Mouse (Mus musculus) urinary bladder, adult 18-20 months (tissue): Measurements from ENCODE around the gene Txn2.
"Not testable (repeated sequence)": the region's sequence is repeated elsewhere in the genome, so short reads cannot be mapped to it uniquely, and the experiment has no call there.

Experiments used
- DNase-seq, 2 experiments: peaks; one replicate each; pipeline ENCODE4 v3.0.0; 2022; ENCODE audit warnings: low spot score in 2 of 2, mixed read lengths in 2 of 2

Gene Txn2

GRCm38 (mm10) chr15:77879756-77880155 lies 49.0 kb downstream of the Txn2 start:
- no peak for DNase-seq

- DNase-seq = no peak
Measured at GRCm38 (mm10) chr15:77877209-77877608, 51.6 kb downstream of the Txn2 start.

- DNase-seq = no peak
Measured at GRCm38 (mm10) chr15:77876716-77877115, 52.1 kb downstream of the Txn2 start.

- no peak for DNase-seq
Measured at GRCm38 (mm10) chr15:77875953-77876352, 52.9 kb downstream of the Txn2 start.

GRCm38 (mm10) chr15:77874807-77875206 lies 54.0 kb downstream of the Txn2 start:
- no peak for DNase-seq

GRCm38 (mm10) chr15:77874310-77874709 lies 54.5 kb downstream of the Txn2 start:
- DNase-seq = no peak

- no peak for DNase-seq
Measured at GRCm38 (mm10) chr15:77873564-77873963, 55.2 kb downstream of the Txn2 start.

GRCm38 (mm10) chr15:77872996-77873395 lies 55.8 kb downstream of the Txn2 start:
- no peak for DNase-seq

GRCm38 (mm10) chr15:77868340-77868739 lies 60.5 kb downstream of the Txn2 start:
- DNase-seq = no peak

GRCm38 (mm10) chr15:77867231-77867968 lies 61.4 kb downstream of the Txn2 start:
- not testable (repeated sequence) for DNase-seq

- DNase-seq = no peak
Measured at GRCm38 (mm10) chr15:77866583-77867220, 62.1 kb downstream of the Txn2 start.
